ENCODE assay signal across 16 mouse cellular contexts in genomic region chr19:58313785-58314184, GRCm38 (mm10).
DNase-seq lines count a peak whose midpoint lies in the region; ATAC-seq and TF ChIP-seq lines count a peak whose summit lies in the region.
"Had no signal": no experiment of that assay in that cellular context is flagged by ENCODE, and none has a peak within 500 bp of the region (broad histone marks: within the 10 kb centered on the region; RNA-seq: fewer than 3 reads in every experiment).

No protein-coding gene starts in this region.

- no peak overlapping the region for H3K4me3 ChIP-seq in heart, adult 2 months
- no peak overlapping the region for H3K4me3 ChIP-seq in lung, postnatal 0 days (ENCODE audit: low read depth, low read length)
- no peak overlapping the region for H3K4me3 ChIP-seq in MEL (ENCODE audit: control insufficient read depth in 1 of 2, insufficient read depth in 1 of 2, low read depth in 2 of 2, low read length in 2 of 2)
- no peak overlapping the region for H3K4me3 ChIP-seq in stomach, postnatal 0 days (ENCODE audit: low read depth, low read length)
- H3K4me3 ChIP-seq: embryonic facial prominence, embryonic 12.5 days; heart, embryonic 10.5 days; limb, embryonic 15.5 days; midbrain, embryonic 12.5 days had no signal

- WGBS in heart, adult 2 months = 83% methylated on average over 2 of the region's 2 CpGs
- WGBS in lung, postnatal 0 days = 90% methylated on average over 2 of the region's 2 CpGs
- WGBS in stomach, postnatal 0 days = 83% methylated on average over 2 of the region's 2 CpGs

- peak; percentile 71 for TF ChIP-seq RAD21 in MEL (IDR thresholded peaks at IDR 0.05; ENCODE audit: low read depth, low read length)

- TF ChIP-seq POLR2A in heart, adult 2 months (IDR thresholded peaks at IDR 0.05; ENCODE audit: insufficient read depth, low read depth, low read length) = no peak
- TF ChIP-seq POLR2A in MEL (IDR thresholded peaks at IDR 0.05; ENCODE audit: control insufficient read depth in 1 of 2, insufficient read depth in 1 of 2, low read depth in 1 of 2, low read length in 2 of 2, poor library complexity in 1 of 2) = no peak

- no peaks in the 10 kb centered on the region for H3K27me3 ChIP-seq in heart, adult 2 months (ENCODE audit: control insufficient read depth, insufficient read depth, low read length)
- H3K27me3 ChIP-seq in lung, postnatal 0 days (replicated peaks; ENCODE audit: insufficient read depth, low read length) = no peaks in the 10 kb centered on the region
- no peaks in the 10 kb centered on the region for H3K27me3 ChIP-seq in MEL (ENCODE audit: control insufficient read depth in 1 of 2, insufficient read depth in 2 of 2, low read length in 2 of 2)
- no peaks in the 10 kb centered on the region for H3K27me3 ChIP-seq in stomach, postnatal 0 days (ENCODE audit: control insufficient read depth, insufficient read depth, low read length)
- H3K27me3 ChIP-seq: embryonic facial prominence, embryonic 12.5 days; limb, embryonic 15.5 days; midbrain, embryonic 12.5 days had no signal

- no peak overlapping the region for H3K4me2 ChIP-seq in lung, postnatal 0 days (replicated peaks; ENCODE audit: low read depth, low read length)
- no peak overlapping the region for H3K4me2 ChIP-seq in stomach, postnatal 0 days (replicated peaks; ENCODE audit: low read depth)
- H3K4me2 ChIP-seq: embryonic facial prominence, embryonic 12.5 days; limb, embryonic 15.5 days; midbrain, embryonic 12.5 days had no signal

- 0 out of 2 replicates have a peak, but pooled peaks cover 6% of the 10 kb centered on the region for H3K9me3 ChIP-seq in lung, postnatal 0 days (ENCODE audit: low read length)
- H3K9me3 ChIP-seq in MEL (replicated peaks; ENCODE audit: insufficient read depth, low read length) = no peaks in the 10 kb centered on the region
- H3K9me3 ChIP-seq in stomach, postnatal 0 days (ENCODE audit: control insufficient read depth, low read length) = peaks cover 5% of the 10 kb centered on the region; the same call in 1 of the 2 replicates

- no peaks in the 10 kb centered on the region for H3K4me1 ChIP-seq in heart, adult 2 months (ENCODE audit: control insufficient read depth, insufficient read depth, low read length)
- H3K4me1 ChIP-seq in lung, postnatal 0 days (ENCODE audit: insufficient read depth, low read depth, low read length) = no peaks in the 10 kb centered on the region
- no peaks in the 10 kb centered on the region for H3K4me1 ChIP-seq in MEL (ENCODE audit: control insufficient read depth in 1 of 2, insufficient read depth in 2 of 2, low read length in 2 of 2)
- no peaks in the 10 kb centered on the region for H3K4me1 ChIP-seq in stomach, postnatal 0 days (replicated peaks; ENCODE audit: control insufficient read depth, insufficient read depth)
- H3K4me1 ChIP-seq: heart, embryonic 10.5 days; limb, embryonic 15.5 days had no signal

- DNase-seq in heart, adult 2 months = no peak
- DNase-seq in heart, postnatal 10 days = no peak
- no peak for DNase-seq in lung, postnatal 0 days (ENCODE audit: low spot score)
- DNase-seq in lung, adult 18-20 months = no peak
- peak; percentile 29 for DNase-seq in MEL (ENCODE audit: low read depth, low spot score)
- no peak for DNase-seq in stomach, postnatal 0 days (ENCODE audit: low spot score)
- no peak for DNase-seq in left cerebral cortex, adult 9 months (ENCODE audit: low spot score in 2 of 2)
- no peak for DNase-seq in layer of hippocampus, adult 9-10 months (ENCODE audit: low spot score)
- DNase-seq: adrenal gland, adult 8-10 months; cerebellum, adult 11-12 months had no signal

- peak; percentile 64 for TF ChIP-seq CTCF in heart, adult 2 months (IDR thresholded peaks at IDR 0.05)
- peak; percentile 64 for TF ChIP-seq CTCF in lung, postnatal 0 days (IDR thresholded peaks at IDR 0.05)
- TF ChIP-seq CTCF in MEL (IDR thresholded peaks at IDR 0.05 in 2 of 3, conservative IDR thresholded peaks at IDR 0.05 in 1 of 3; ENCODE audit: control insufficient read depth in 1 of 3, insufficient read depth in 1 of 3, low read depth in 2 of 3, low read length in 3 of 3, poor library complexity in 1 of 3, severe bottlenecking in 1 of 3) = peak; percentile 61 to 71 (median 69)
- TF ChIP-seq CTCF in stomach, postnatal 0 days (IDR thresholded peaks at IDR 0.05; ENCODE audit: low read depth) = peak; percentile 64

- ATAC-seq in lung, postnatal 0 days = no peak
- ATAC-seq in stomach, postnatal 0 days (ENCODE audit: low FRiP score, low TSS enrichment) = no peak
- ATAC-seq: forebrain, embryonic 16.5 days; intestine, embryonic 16.5 days had no signal

- TF ChIP-seq EP300 in heart, adult 2 months (IDR thresholded peaks at IDR 0.05; ENCODE audit: insufficient read depth, low read depth, low read length) = no peak
- no peak for TF ChIP-seq EP300 in lung, postnatal 0 days (IDR thresholded peaks at IDR 0.05)
- no peak for TF ChIP-seq EP300 in MEL (IDR thresholded peaks at IDR 0.05; ENCODE audit: low read depth in 1 of 2, low read length in 2 of 2)
- TF ChIP-seq EP300 in stomach, postnatal 0 days (optimal IDR thresholded peaks at IDR 0.05) = no peak

- H3K27ac ChIP-seq in heart, adult 2 months = no peak overlapping the region
- H3K27ac ChIP-seq in lung, postnatal 0 days (ENCODE audit: low read length) = no peak overlapping the region
- H3K27ac ChIP-seq in MEL (ENCODE audit: control insufficient read depth, low read depth, low read length) = no peak overlapping the region
- H3K27ac ChIP-seq in stomach, postnatal 0 days (replicated peaks) = no peak overlapping the region
- H3K27ac ChIP-seq: embryonic facial prominence, embryonic 12.5 days; heart, embryonic 10.5 days; limb, embryonic 15.5 days; midbrain, embryonic 12.5 days had no signal

- H3K9ac ChIP-seq in heart, adult 2 months (ENCODE audit: low read depth, low read length) = no peak overlapping the region
- no peak overlapping the region for H3K9ac ChIP-seq in lung, postnatal 0 days (replicated peaks; ENCODE audit: low read depth)
- no peak overlapping the region for H3K9ac ChIP-seq in MEL (ENCODE audit: control insufficient read depth, low read depth, low read length, poor library complexity, severe bottlenecking)
- H3K9ac ChIP-seq in stomach, postnatal 0 days (ENCODE audit: low read length) = no peak overlapping the region
- H3K9ac ChIP-seq: embryonic facial prominence, embryonic 12.5 days; limb, embryonic 15.5 days; midbrain, embryonic 12.5 days had no signal

- no peaks in the 10 kb centered on the region for H3K36me3 ChIP-seq in heart, adult 2 months (ENCODE audit: control insufficient read depth, insufficient read depth, low read length)
- H3K36me3 ChIP-seq in lung, postnatal 0 days (ENCODE audit: insufficient read depth, low read length) = no peaks in the 10 kb centered on the region
- no peaks in the 10 kb centered on the region for H3K36me3 ChIP-seq in MEL (ENCODE audit: control insufficient read depth in 1 of 2, insufficient read depth in 2 of 2, low read length in 2 of 2)
- no peaks in the 10 kb centered on the region for H3K36me3 ChIP-seq in stomach, postnatal 0 days (ENCODE audit: control insufficient read depth, insufficient read depth, low read length)
- H3K36me3 ChIP-seq: embryonic facial prominence, embryonic 12.5 days; limb, embryonic 15.5 days had no signal

- intact Hi-C loops in heart, adult 2 months (cut with DNase I) = loop anchor here (10.0 kb wide), 1 partner anchor 141 kb away; the partner anchor contains the start of gene Gfra1
- intact Hi-C loops in heart, postnatal 10 days (cut with DNase I) = no loop called here

- H3K79me2 ChIP-seq in heart, adult 2 months (replicated peaks; ENCODE audit: control insufficient read depth, insufficient read depth, low read length) = no peaks in the 10 kb centered on the region
- H3K79me2 ChIP-seq in MEL (ENCODE audit: control insufficient read depth, insufficient read depth, low read length, poor library complexity) = no peaks in the 10 kb centered on the region

TF ChIP-seq in MEL, 35 proteins besides CTCF, POLR2A, EP300 and RAD21:
- TF ChIP-seq GATA1 (IDR thresholded peaks at IDR 0.05; ENCODE audit: low read depth, low read length) (no peak), SMC3 (IDR thresholded peaks at IDR 0.05; ENCODE audit: low read depth, low read length) (peak; percentile 60), ZNF384 (IDR thresholded peaks at IDR 0.05; ENCODE audit: low read depth, low read length) (peak; percentile 76), ZKSCAN1 (IDR thresholded peaks at IDR 0.05; ENCODE audit: low read depth, low read length) (no peak), ZC3H11A (IDR thresholded peaks at IDR 0.05; ENCODE audit: low read depth, low read length) (peak; percentile 22; the same call in 1 of the 2 replicates)
